ENCODE assay signal across 8 mouse cellular contexts in the genomic region with DNA sequence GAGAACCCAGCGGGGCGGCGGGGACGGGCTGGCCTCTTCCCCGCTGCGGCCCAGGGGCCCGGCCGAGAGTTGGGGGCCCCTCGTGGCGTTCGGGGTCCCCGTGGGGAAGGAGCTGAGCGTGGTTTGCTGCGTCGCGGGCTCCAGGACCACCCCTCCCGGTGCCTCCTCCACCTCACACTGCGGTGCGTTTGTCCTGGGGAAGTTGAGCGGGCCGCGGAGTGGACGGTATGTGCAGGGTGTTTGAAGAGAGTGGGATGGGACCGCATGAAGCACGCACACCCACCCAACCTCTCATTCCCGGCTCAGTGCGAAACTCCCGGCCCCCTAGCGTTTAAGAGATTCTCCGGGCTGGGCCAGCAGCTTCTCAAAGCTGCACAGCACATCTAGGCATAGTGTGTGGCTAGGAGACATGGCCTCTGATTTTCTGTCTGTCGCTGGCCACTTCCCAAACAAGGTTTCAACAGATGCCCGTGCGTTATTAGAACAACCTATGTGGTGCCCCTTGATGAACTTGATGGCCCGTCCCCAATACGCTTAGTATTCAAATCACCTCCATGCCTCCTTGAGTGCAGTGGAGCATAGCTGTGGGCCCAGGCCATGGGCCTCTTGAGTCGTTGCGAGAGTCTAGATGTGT. TPM values are rescaled to one million over a fixed set of nuclear protein-coding genes. Genes with fewer than 3 reads are reported as not detected.
DNase-seq lines count a peak whose midpoint lies in the region; ATAC-seq lines count a peak whose summit lies in the region.

No protein-coding gene starts in this region.

- peak overlapping the region; percentile 71 for H3K27ac ChIP-seq in embryonic facial prominence, embryonic 15.5 days (replicated peaks)
- H3K27ac ChIP-seq in heart, embryonic 13.5 days (replicated peaks): peak overlapping the region; percentile 39
- peak overlapping the region; percentile 92 for H3K27ac ChIP-seq in kidney, embryonic 16.5 days (ENCODE audit: low read length)
- H3K27ac ChIP-seq in liver, embryonic 11.5 days (ENCODE audit: low read depth, low read length): peak overlapping the region; percentile 73
- H3K27ac ChIP-seq in stomach, embryonic 14.5 days (ENCODE audit: low read length): peak overlapping the region; percentile 80

- peak; percentile 44 for DNase-seq in 3T3-L1 (ENCODE audit: low read depth, low spot score)
- DNase-seq in adrenal gland, postnatal 14 days: peak; percentile 82
- DNase-seq in liver, embryonic 11.5 days (ENCODE audit: low spot score): peak; percentile 67

- peak overlapping the region; percentile 77 for H3K4me3 ChIP-seq in embryonic facial prominence, embryonic 15.5 days (replicated peaks)
- peak overlapping the region; percentile 84 for H3K4me3 ChIP-seq in heart, embryonic 13.5 days
- peak overlapping the region; percentile 84 for H3K4me3 ChIP-seq in kidney, embryonic 16.5 days (ENCODE audit: low read length)
- peak overlapping the region; percentile 84 for H3K4me3 ChIP-seq in liver, embryonic 11.5 days (ENCODE audit: low read depth, low read length)
- peak overlapping the region; percentile 65 for H3K4me3 ChIP-seq in stomach, embryonic 14.5 days (ENCODE audit: low read depth, low read length)

- no peaks in the 10 kb centered on the region for H3K9me3 ChIP-seq in embryonic facial prominence, embryonic 15.5 days (replicated peaks)
- H3K9me3 ChIP-seq in heart, embryonic 13.5 days: no peaks in the 10 kb centered on the region
- H3K9me3 ChIP-seq in kidney, embryonic 16.5 days (ENCODE audit: low read length): no peaks in the 10 kb centered on the region
- no peaks in the 10 kb centered on the region for H3K9me3 ChIP-seq in liver, embryonic 11.5 days (ENCODE audit: control insufficient read depth, low read length)
- no peaks in the 10 kb centered on the region for H3K9me3 ChIP-seq in stomach, embryonic 14.5 days (ENCODE audit: control insufficient read depth, low read depth, low read length)

- peaks cover 28% of the 10 kb centered on the region for H3K4me1 ChIP-seq in embryonic facial prominence, embryonic 15.5 days
- H3K4me1 ChIP-seq in heart, embryonic 13.5 days: peaks cover 40% of the 10 kb centered on the region
- H3K4me1 ChIP-seq in kidney, embryonic 16.5 days (ENCODE audit: insufficient read depth, low read length): peaks cover 73% of the 10 kb centered on the region
- H3K4me1 ChIP-seq in liver, embryonic 11.5 days (replicated peaks; ENCODE audit: control insufficient read depth, insufficient read depth, low read length): peaks cover 33% of the 10 kb centered on the region
- H3K4me1 ChIP-seq in stomach, embryonic 14.5 days (ENCODE audit: control insufficient read depth, insufficient read depth, low read length): peaks cover 19% of the 10 kb centered on the region

- no peaks in the 10 kb centered on the region for H3K27me3 ChIP-seq in embryonic facial prominence, embryonic 15.5 days
- peaks cover 12% of the 10 kb centered on the region; the same call in 1 of the 2 replicates for H3K27me3 ChIP-seq in heart, embryonic 13.5 days (replicated peaks)
- no peaks in the 10 kb centered on the region for H3K27me3 ChIP-seq in kidney, embryonic 16.5 days (ENCODE audit: insufficient read depth, low read length)
- no peaks in the 10 kb centered on the region for H3K27me3 ChIP-seq in liver, embryonic 11.5 days (replicated peaks; ENCODE audit: control insufficient read depth, insufficient read depth, low read length)
- no peaks in the 10 kb centered on the region for H3K27me3 ChIP-seq in stomach, embryonic 14.5 days (ENCODE audit: control insufficient read depth, insufficient read depth, low read length)

- WGBS in embryonic facial prominence, embryonic 15.5 days: 4% methylated on average over 36 of the region's 37 CpGs
- 4% methylated on average over 37 of the region's 37 CpGs for WGBS in heart, embryonic 13.5 days
- 2% methylated on average over 28 of the region's 37 CpGs for WGBS in kidney, embryonic 16.5 days
- WGBS in liver, embryonic 11.5 days: 4% methylated on average over 32 of the region's 37 CpGs
- 3% methylated on average over 34 of the region's 37 CpGs for WGBS in stomach, embryonic 14.5 days

- no peaks in the 10 kb centered on the region for H3K36me3 ChIP-seq in embryonic facial prominence, embryonic 15.5 days
- H3K36me3 ChIP-seq in heart, embryonic 13.5 days: no peaks in the 10 kb centered on the region
- no peaks in the 10 kb centered on the region for H3K36me3 ChIP-seq in kidney, embryonic 16.5 days (ENCODE audit: insufficient read depth, low read length)
- H3K36me3 ChIP-seq in liver, embryonic 11.5 days (ENCODE audit: control insufficient read depth, insufficient read depth, low read length): no peaks in the 10 kb centered on the region
- H3K36me3 ChIP-seq in stomach, embryonic 14.5 days (ENCODE audit: control insufficient read depth, insufficient read depth, low read length): no peaks in the 10 kb centered on the region

- peak overlapping the region; percentile 68 for H3K9ac ChIP-seq in embryonic facial prominence, embryonic 15.5 days
- peak overlapping the region; percentile 94 for H3K9ac ChIP-seq in heart, embryonic 13.5 days
- peak overlapping the region; percentile 95 for H3K9ac ChIP-seq in kidney, embryonic 16.5 days (replicated peaks; ENCODE audit: low read length)
- peak overlapping the region; percentile 90 for H3K9ac ChIP-seq in liver, embryonic 11.5 days (ENCODE audit: low read depth, low read length)
- peak overlapping the region; percentile 92 for H3K9ac ChIP-seq in stomach, embryonic 14.5 days (replicated peaks; ENCODE audit: low read depth, low read length)

- ATAC-seq in embryonic facial prominence, embryonic 15.5 days (ENCODE audit: insufficient number of reproducible peaks, low FRiP score, low TSS enrichment, low read depth): peak; percentile 79
- ATAC-seq in heart, embryonic 13.5 days (ENCODE audit: extremely low read depth, insufficient number of reproducible peaks, low FRiP score, low TSS enrichment): no peak
- peak; percentile 70 for ATAC-seq in kidney, embryonic 16.5 days (ENCODE audit: low FRiP score, low TSS enrichment)
- ATAC-seq in liver, embryonic 11.5 days (replicated peaks; ENCODE audit: low FRiP score): peak; percentile 57
- ATAC-seq in monocyte, adult 5-6 weeks (replicated peaks; ENCODE audit: insufficient number of reproducible peaks, low FRiP score, low TSS enrichment, poor library complexity, severe bottlenecking): 0 out of 2 replicates have a peak, but pooled peaks have one; percentile 9
- peak; percentile 66 for ATAC-seq in stomach, embryonic 14.5 days (ENCODE audit: insufficient number of reproducible peaks, insufficient read depth, low FRiP score, low read depth)

- H3K4me2 ChIP-seq in embryonic facial prominence, embryonic 15.5 days (replicated peaks): peak overlapping the region; percentile 87
- peak overlapping the region; percentile 85 for H3K4me2 ChIP-seq in heart, embryonic 13.5 days
- H3K4me2 ChIP-seq in kidney, embryonic 16.5 days (replicated peaks; ENCODE audit: low read depth, low read length): peak overlapping the region; percentile 82
- peak overlapping the region; percentile 93 for H3K4me2 ChIP-seq in liver, embryonic 11.5 days
- peak overlapping the region; percentile 72 for H3K4me2 ChIP-seq in stomach, embryonic 14.5 days (replicated peaks; ENCODE audit: low read depth, low read length)

RNA-seq across cellular contexts. Expression of a gene that starts 0.8 kb away (rescaled TPM):
- total RNA-seq in adrenal gland, postnatal 14 days (2021): 32.1 and 38.9 TPM in 2 replicates
- 3.0 and 3.2 TPM in 2 replicates for polyA plus RNA-seq in embryonic facial prominence, embryonic 15.5 days (2015; fragmentation: Nextera tagmentation; extraction: Ambion mirVana)
- polyA plus RNA-seq in heart, embryonic 13.5 days (2015; fragmentation: Nextera tagmentation; extraction: Ambion mirVana): 1.6 and 2.3 TPM in 2 replicates
- 3.7 and 4.4 TPM in 2 replicates for polyA plus RNA-seq in kidney, embryonic 16.5 days (2015; fragmentation: Nextera tagmentation; extraction: Ambion mirVana)
- 4.5 and 6.6 TPM in 2 replicates for polyA plus RNA-seq in liver, embryonic 11.5 days (2014; fragmentation: Nextera tagmentation; extraction: Ambion mirVana)
- 1.8 to 2.1 TPM in 2 of 3 replicates, not detected in the other for total RNA-seq in monocyte, adult 5-6 weeks (2017)
- 5.3 and 8.2 TPM in 2 replicates for polyA plus RNA-seq in stomach, embryonic 14.5 days (2014; fragmentation: Nextera tagmentation; extraction: Ambion mirVana)

Comparison
In these comparisons a context has a peak if more than half of its experiments do, and no peak if none do; other contexts are left out.
1. H3K27ac ChIP-seq: peak in every context shown above with its lines; median percentile 92 in kidney, embryonic 16.5 days; 80 in stomach, embryonic 14.5 days; 73 in liver, embryonic 11.5 days; 71 in embryonic facial prominence, embryonic 15.5 days; 39 in heart, embryonic 13.5 days.